Mouse (Mus musculus): Measurements from ENCODE around the gene Zswim8.

- TF ChIP-seq POLR2A (IDR thresholded peaks at IDR 0.05; ENCODE audit: insufficient read depth, low read depth, low read length) (no peak), CTCF (IDR thresholded peaks at IDR 0.05; ENCODE audit: insufficient read depth, low read depth, low read length) (no peak)
These were observed 25.9 kb downstream of the Zswim8 start for GRCm38 (mm10) chr14:20733041-20733951.
